Mouse (Mus musculus): Measurements from ENCODE around the gene Tfam.

Gene Tfam

DNA sequence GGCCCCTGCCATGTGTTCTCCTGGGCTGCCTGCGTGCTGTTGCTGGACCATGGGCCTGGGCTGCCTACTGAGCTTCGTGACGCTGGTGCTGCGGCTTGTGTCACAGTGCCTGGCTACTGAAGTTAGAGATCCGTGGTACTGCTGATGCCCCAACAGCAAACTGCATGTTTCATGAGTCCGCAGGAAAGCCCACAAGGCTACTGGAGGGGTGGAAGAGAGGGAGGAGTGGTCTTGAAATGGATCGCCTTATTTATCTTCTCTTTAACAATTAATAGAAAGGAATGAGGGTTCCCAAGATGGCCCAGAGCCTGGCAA is at the start of gene Tfam:
TSS of gene Tfam (minus strand) at position 41 of the 315 bp plus-strand sequence.
- DNase-seq: no peak

DNA sequence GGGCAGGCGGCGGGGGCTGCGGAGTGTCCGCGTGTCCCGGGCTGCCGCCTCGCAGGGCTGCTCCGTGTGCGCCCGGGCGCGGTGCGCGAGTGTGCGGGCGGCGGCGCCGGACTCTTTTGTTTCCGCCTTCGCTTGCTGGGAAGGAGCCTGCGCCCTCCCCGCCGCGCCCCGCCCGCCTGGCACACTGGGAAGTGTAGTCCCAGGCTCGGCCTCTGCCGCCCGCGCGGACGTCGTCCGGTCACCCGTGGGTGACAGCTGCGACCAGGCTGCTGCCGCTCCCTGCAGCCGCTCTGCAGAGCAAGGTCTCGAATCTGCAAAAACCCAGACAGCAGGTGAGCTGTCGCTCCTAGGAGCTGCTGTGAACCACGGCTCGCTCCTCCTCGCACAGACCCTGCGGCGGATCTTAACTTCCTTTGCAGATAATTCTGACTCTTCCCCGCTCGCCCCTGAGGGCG is 47.1 kb upstream of the Tfam start, which contains the start of gene Ube2d1:
TSS of gene Ube2d1 (minus strand) at position 137 of the 455 bp plus-strand sequence.
- peak; percentile 76 to 86 for DNase-seq

DNA sequence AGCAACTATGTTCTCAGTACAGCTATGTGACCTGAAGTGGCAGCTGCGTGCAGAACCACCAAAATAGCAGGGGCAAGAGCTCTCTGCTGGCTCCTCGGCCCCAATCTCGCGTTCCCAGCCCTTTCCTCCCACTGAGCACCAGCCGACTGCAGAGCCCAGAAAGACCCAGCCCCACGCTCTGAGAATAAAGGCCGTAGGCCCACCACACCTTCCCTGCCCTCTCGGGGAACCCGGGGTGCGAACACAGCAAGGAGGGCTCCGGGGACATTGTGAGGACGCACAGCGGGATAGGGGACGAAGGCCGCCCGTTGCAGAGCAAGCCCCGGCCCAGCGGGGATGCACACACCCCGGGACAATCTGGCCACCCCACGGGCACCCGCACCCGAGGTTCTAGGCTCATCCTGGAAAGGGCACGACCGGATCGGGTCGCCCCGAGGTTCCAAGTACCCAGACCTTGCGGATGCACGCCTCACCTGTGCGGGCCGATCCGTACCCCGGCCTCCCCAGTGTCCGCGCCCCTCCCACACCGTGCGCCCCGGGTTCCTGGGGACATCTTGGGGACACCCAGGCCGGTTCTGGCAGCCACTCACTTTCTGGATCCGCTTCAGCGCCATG is 46.5 kb upstream of the Tfam start:
- no peak for DNase-seq

DNA sequence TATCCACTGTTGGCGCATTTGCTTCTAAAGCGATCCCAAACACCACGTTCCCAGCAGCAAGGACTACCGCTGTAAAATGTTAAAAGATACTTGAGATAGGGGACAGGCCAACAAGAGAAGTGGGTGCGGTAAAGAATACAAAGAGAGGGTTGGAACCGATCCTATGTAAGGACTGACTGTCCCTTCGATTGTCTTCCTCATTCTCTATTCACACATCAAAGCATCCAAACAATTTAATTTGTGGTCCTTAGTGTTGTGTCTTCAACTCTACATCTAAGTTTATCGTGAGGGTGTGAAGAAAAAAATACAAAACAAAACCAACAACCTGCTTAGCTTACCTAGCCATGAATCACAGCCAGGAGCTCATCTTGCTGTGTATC is 46.0 kb upstream of the Tfam start:
- no peak for DNase-seq

DNA sequence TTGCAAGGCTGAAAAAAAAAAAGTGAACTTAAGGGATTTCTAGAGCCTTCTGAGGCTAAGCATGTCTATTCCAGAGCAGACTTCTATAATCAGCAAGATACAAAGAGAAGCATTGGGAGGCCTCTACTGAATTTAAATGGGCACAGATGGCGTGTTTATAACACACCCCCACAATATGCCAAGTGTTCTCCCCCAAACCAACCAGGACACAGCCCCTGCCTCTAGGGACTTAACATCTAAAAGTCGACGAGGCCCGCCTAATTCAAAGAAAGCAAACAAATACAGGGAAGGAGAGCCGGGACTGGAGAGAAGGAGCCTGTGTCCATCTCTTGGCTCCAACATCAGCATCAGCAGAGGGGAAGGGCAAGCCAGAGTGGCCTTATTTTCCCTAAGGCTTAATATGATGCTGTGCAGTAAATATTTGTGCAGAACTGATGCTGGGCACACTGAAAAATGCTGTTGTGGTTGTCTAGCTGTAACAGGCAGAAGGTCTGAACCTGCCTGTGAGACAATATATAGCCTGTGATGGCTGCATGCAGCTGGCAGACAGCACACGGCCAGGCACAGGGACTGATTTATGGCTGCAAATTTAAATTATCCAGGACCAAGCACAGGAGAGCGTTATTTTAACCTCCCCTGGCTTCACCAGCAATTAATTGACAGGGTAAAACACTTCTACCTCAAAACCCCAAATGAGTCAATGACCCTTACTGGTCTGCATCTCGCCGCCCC is 35.1 kb upstream of the Tfam start:
- no peak for DNase-seq

DNA sequence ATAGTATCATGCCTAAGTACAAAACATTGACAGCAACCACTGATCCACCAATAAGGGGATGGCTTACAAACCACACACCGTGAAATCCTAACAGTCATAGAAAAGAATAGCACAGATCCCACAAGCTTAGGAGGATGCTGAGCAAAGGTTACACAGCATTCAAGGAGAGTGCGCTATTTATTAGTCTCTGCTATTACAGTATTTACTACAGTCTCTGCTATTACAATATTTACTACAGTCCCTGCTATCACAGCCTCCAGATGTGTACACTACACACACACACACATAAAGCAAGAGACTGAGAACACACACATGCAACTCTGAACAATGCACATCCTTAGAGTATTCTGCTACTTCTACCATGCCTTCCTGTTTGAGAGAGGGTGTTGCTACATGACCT is 29.9 kb upstream of the Tfam start:
- no peak for DNase-seq

DNA sequence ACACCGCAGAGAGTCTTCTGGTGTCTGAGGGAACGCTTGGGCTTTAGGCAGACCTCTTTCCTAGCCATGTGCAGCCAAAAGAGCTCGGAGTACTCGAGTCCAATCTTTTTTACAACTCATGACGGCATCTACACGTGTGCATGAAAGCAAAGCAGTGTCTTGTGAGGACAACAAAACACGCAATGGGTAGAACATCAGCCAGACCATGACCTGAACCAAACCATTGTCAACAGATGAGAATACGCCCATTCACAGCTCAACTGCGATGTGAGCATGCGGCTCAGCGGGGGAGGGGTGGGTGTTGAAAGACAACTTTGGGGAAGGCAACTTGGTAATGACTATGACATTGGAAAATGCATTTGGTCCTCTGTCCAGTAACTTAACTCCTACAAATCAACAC is 29.4 kb upstream of the Tfam start:
- DNase-seq: no peak

DNA sequence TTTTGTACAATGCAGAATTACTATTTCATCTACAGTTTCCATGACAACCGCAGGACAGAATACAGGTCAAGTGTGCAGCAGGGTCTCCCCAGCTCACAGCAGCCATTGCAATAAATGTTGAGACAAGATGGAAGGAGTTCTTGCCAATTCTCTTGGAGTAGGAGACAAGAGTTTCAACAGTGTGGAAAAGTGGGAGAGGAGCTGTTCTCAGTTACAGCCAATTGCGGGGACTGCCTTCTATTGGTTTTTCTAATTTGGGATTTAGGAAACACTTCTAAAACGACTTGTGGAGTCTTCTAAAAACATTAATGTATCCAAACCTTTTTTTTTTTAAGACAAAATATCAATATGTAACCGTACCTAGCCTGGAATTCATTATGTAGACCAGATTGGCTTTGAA is 27.0 kb upstream of the Tfam start:
- no peak for DNase-seq

DNA sequence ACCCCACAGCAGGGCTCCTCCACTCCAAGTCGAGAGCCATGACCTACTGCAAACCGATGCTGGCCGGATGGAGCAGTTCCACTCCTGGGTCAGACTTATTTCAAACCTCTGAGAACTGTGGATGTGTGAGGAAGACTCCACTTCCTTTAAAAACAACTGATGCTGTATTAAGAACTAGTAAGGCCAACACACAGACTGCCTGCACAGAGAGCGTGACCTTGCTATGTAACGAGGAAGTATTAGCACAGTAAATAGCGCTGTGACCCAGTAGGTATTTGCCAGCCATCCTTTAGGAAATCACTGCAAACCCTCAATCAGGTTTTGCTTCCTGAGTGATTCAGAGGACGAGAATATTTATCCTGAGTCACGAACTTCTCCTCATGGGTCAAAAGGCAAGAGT is 23.6 kb upstream of the Tfam start:
- no peak for DNase-seq

DNA sequence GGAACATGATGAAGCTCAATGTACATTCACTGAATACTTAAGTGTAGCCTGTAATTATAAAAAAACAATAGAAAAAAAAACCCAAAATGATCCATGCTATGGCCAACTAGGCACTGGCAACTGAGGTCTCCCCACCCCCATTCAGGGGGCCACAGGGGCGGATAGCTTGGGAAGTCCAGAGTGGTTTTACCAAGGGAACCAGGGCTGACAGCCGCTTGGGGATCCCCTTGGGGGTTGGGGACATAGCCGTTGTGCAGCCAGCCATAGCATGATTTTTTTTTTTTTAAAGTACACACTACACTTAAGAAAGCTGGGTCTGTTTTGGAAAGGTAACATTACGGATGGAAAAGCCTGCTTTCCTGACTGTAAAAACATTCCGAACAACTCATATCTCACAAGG is 20.9 kb upstream of the Tfam start:
- DNase-seq: no peak

DNA sequence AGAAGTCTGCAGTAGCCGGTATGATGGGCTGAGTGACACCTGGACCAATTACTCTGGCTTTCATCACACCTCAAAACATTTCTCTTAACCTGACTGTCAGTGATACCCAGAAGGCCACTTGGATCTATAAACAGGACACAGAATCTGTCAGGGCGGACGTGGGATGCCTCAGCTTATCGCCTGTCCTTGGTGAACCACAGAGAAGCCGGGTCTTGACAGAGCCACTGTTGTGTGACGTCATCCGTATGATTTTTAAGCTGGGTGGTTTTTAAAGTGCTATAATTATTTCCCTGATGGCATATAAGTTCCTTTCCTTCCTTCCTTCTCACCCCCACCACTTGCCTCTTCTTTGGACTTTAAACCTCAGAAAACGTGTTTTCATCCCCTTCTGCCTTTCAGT is 20.4 kb upstream of the Tfam start:
- no peak for DNase-seq

DNA sequence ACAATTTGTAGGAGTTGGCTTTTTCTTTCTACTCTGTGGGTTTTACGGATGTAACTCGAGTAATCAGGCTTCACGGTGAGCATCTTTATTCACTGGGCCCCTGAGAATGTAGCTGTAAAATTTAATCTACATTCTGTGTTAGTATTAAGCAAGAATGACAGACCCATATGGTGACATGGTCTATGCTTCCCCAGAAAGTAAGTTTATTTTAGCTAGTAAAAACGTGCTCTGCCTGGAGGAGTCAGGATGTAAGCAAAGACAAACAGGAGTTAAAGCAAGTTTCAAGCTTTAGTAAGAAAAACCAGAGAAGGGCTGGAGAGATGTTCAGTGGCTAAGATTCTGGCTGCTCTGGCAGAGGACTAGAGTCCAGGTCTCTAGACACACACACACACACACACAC is 15.1 kb upstream of the Tfam start:
- DNase-seq: no peak

DNA sequence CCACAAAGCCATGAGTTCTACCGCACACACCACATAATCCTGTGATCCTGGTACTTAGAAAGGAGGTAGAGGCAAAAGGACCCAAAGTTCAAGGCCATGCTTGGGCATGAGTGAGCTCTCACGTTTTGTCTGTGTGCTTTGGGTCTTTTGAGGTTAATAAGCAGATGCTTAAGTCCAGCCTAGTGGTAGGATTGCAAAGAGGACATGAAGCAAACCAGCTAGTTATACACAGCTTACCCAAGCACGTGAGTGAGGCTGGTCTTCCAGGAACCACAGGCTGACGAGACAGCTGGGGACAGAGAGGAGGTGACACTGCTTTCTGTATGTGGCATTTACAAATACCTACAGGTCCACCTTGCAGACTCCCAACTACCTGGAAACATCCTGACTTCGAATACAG is 14.3 kb upstream of the Tfam start:
- no peak for DNase-seq

DNA sequence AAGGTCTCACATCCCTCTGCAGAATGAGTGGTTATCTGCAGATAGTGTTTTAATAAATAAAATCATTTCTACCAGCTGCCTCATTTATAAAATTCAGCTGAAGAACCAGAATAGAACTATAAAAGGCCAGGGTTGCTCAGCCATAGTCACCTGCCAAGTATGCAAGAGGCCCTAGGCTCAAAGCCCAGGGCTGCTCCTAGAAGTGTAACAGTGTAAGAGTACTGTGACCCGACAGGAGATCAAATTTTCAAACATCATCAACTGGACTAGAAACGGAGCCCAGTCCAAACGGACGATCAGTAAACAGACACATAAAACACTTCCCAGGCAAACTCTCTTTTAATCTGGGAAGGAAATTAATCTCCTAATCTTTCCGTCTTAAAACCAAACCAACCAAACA is 13.8 kb upstream of the Tfam start:
- DNase-seq: no peak

DNA sequence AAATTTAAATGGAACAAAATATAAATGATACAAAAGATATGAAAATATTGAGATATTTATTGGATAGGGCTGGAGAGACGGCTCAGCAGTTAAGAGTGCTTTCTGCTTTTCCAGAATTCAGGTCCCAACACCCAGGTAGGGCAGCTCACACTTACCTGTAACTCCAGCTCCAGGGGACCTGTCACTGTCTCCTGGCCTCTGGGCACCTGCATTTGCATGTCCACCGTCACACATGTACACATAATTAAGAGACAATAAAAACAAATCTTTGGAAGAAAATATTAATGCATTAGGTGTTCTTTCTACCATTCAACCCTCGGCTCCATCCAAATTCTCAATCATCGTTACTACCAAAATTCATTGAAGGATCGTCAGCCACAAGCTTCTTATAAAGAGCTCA is 13.2 kb upstream of the Tfam start:
- no peak for DNase-seq

DNA sequence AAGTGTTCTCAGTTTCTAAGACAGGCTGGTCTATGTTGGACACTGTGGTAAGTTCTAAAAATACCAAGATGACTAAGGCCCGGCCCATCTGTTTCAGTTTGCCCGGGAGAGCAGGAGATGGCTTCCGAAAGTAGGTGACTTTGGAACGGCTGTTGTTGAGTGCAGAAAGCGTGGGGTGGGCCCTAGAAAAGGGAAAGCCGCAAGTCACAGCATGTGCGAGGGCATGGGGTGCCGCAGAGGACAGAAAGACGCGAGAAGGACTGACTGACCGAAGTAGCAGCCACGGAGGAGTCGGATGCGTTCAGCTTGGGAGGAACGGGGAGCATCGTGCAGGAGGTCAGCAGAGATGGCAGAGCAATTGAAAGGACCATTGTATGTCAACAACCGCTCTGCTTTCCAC is 12.4 kb upstream of the Tfam start:
- DNase-seq: no peak

DNA sequence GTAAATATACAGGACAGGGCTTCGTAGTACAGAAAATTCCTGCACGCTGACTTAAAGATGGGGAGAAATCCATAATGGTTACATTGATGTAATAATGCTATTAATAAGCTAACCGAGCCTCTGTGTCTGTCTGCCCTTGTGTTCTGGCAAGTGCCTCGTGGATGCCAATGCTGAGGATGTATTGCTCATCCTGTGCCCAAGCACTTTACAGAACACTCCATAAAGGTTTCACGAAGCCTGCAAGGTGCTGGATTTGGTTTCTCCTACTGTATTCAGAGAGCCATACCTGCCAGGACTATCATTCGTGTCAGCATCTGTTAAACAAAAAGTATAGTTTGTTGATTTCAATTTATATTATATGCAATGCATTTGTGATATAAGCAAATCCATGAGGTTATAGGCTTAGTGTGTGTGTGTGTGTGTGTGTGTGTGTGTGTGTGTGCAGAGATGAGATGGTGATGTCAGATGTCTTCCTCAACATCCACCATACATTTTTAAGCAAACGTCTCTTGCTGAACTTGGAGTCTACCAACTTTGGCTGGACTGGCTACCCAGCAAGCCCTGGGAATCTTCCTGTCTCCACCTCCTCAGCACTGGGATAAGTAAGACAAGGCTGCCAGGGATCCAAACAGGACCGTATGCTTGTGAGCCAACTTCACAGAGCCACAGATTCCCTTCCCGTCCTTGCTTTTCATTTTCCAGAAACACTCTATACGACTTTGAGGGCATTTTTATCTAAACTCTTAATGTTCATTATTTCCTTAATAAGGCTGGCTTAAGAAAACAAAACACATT is 11.2 kb upstream of the Tfam start:
- no peak for DNase-seq

DNA sequence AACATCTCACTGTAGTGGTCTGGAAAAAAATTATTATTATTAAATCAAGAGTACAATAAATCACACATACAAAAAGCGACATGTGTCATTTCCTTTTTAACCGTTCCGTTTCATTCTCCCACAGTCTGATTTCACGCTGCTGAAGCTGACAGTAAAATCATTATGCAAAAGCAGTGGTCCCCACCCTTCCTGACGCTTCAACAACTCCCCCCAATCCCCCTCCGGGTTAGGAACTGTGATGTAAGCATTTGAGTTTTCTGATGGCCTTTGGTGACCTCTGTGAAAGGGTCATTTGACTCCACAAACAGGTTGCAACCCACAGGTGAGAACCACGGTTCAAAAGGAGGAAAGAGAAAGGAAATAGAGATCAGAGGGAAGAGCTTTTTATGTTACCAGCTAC is 8.9 kb upstream of the Tfam start:
- no peak for DNase-seq

DNA sequence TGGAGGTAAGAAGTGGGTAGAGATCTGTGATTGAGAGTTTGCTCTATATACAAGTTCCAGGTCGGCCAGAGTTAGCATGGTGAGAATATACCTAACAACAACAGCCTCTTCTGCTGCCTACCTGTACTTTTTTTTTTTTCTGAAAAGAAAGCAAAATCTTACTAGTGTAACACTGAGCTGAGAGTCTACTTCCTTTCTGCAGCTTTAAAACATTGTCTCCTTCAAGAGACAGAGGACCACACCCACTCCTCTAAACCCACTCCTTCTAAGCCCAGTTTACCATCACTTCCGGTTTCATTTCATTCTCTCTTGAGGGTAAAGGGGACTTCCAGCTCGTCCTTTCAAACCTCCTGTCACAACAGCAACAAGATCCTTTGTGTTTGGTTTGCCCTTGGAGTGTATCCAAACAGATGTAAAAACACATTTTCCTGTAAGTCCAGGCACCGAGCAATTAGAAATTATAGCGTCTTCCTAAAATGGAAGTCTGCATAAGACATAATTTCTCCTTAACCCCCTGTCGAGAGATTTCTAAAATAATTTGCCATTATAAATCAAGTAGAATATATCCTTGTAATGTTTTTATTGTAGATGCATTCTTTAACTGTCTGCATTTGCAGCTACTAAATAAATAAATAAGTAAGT is 1.5 kb upstream of the Tfam start:
- DNase-seq: no peak

DNA sequence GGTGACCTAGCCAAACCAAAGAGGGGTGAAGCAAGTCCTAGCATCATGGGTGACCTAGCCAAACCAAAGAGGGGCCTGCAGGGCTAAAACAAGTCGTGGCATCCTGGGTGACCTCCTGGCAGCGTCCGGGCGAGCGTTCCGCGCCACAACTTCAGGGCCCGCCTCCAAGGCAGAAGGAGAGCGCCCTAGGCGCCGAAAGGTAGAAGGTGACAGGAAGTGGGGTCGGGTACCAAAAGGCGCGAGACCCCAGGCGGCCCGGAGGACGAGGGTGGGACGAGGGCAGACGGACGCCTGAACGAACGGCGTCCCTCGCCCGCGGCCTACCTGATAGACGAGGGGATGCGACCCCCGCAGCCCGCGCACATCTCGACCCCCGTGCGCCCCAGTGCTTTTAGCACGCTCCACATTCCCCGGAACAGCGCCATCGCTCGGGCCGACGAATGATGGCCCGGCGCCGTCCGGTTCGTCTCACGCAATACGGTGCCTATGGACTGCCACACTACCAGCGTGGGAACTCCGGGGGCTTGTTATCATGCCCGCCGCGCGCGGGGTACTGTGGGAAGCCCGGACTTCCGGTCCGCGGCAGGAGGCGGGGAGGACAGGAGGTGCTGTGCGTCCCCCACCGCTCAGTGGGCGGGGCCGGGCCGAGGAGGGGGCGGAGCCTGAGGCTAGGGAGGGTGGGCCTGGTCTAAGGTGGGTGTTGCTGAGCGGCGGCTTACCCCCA is 402 bp downstream of the Tfam start:
- peak; percentile 95 for DNase-seq

DNA sequence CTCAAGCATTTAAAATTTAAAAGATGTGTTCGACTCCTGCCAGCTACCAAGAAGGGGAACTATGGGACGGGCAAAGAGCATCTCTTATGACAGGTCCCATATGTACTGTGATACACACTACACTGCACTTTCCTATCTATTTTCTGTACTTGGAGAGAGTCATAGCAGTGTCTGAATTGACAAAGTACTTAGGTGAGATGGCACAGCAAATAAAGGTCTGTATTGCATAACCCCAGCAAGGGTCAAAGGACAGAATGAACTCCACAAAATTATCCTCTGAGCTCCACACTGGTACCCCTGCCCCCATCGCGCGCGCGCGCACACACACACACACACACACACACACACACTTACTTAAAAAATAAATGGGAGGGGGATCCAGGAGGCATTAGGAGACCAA is 4.0 kb downstream of the Tfam start:
- DNase-seq: no peak

DNA sequence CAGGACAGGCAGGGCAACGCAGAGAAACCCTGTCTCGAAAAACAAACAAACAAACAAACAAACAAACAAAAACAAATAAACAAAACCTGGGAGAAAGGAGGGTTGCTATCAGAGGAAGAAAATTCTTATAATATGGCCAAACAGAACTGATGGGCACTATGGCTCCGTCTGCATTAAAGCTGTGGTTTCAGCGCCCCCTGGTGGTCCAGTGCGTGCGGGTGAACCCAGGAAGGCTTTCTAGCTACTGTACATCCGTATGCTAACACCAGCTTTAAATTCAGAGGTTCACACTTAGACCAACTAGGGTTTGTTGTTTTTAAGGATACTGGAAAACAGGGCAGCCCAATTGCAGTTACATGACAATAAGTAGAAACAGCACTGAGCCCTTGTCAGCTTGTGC is 12.2 kb downstream of the Tfam start:
- peak; percentile 52 to 84 for DNase-seq

DNA sequence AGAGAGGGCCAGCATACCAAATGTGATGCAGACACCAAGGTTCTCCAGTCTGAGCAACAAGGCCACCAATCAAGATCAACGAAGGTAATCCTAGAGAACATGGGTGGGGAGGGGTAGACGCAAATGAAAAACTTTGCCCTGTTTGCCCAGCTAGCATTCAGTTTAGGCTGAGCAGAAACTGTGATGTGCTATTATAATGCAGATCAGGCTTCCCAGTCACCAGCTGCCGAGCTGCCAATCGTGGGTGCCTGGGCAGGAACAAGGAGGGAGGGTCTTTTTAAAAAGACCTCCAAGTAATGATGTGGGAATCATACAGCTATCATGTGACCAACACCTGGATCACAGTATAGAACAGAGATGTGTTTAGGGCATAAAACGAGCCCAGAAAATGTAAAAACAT is 15.0 kb downstream of the Tfam start:
- DNase-seq: no peak
